Mouse (Mus musculus) frontal cortex, adult 2 months (tissue): ENCODE data around the gene Col13a1. TPM values are rescaled to one million over a fixed set of nuclear protein-coding genes. Genes with fewer than 3 reads are reported as not detected.

Source experiments
- polyA plus RNA-seq: library from polyadenylated mRNA; depleted of rRNA; stranded (reverse); fragments of >200 nt; gene quantifications from 2 replicates; pipeline ENCODE4 v1.2.3, GENCODE M21; 2012; rRNA removed

The Col13a1 gene
- polyA plus RNA-seq, 1 experiment, result 1.3 TPM

Other genes starting within 250 kb of the Col13a1 start
- gene H2afy2, start 195.0 kb downstream of the Col13a1 start, polyA plus RNA-seq, result 25.1 and 28.8 TPM in 2 replicates
- gene Neurog3, start 154.0 kb upstream of the Col13a1 start, polyA plus RNA-seq, result 0.08 and 0.29 TPM in 2 replicates
- 42.2 and 45.7 TPM in 2 replicates for gene Fam241b, start 164.8 kb upstream of the Col13a1 start, polyA plus RNA-seq